10 mouse cellular contexts compared by ENCODE assay signal in the genomic region with DNA sequence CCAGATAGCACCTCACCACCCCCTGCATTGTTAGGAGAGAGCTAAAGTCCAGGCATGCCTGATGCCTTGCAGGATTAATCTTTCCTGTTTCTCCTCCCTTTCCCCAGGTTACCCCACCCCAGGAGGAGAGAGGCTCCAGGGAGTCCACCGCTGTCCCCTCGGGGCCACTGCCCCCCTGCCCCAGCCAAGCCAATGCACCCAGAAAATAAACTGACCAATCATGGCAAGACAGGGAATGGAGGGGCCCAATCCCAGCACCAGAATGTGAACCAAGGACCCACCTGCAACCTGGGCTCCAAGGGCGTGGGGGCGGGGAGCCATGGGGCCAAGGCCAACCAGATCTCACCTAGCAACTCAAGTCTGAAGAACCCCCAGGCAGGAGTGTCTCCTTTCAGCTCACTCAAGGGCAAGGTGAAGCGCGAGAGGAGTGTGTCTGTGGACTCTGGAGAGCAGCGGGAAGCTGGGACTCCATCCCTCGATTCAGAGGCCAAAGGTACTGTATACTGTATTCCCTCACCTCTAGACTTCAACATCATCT. TPM values are rescaled to one million over a fixed set of nuclear protein-coding genes. Genes with fewer than 3 reads are reported as not detected.
DNase-seq lines count a peak whose midpoint lies in the region; ATAC-seq and TF ChIP-seq lines count a peak whose summit lies in the region.
"Had no signal": no experiment of that assay in that cellular context is flagged by ENCODE, and none has a peak within 500 bp of the region (broad histone marks: within the 10 kb centered on the region; RNA-seq: fewer than 3 reads in every experiment).

No protein-coding gene starts in this region.

- DNase-seq in adrenal gland, adult (ENCODE audit: inconsistent age in 2 of 2, low spot score in 1 of 2), result peak; percentile 23 to 43
- no peak for DNase-seq in adrenal gland, postnatal 36 days
- no peak for DNase-seq in retina, postnatal 1 day
- no peak for DNase-seq in embryo, embryonic 11 days
- no peak for DNase-seq in spleen, postnatal 36 days (ENCODE audit: low spot score in 2 of 2)

- ATAC-seq in heart, embryonic 15.5 days (replicated peaks; ENCODE audit: insufficient number of reproducible peaks, insufficient read depth, low FRiP score, low read depth), result no peak
- no peak for ATAC-seq in limb, embryonic 12.5 days (ENCODE audit: insufficient number of reproducible peaks, insufficient read depth, low FRiP score, low TSS enrichment, low read depth)

- peaks cover 63% of the 10 kb centered on the region for H3K4me1 ChIP-seq in E14TG2a.4 (replicated peaks; ENCODE audit: low read depth, low read length)
- peaks cover 79% of the 10 kb centered on the region for H3K4me1 ChIP-seq in heart, embryonic 15.5 days (replicated peaks)
- H3K4me1 ChIP-seq in limb, embryonic 12.5 days (replicated peaks), result peaks cover 71% of the 10 kb centered on the region

- H3K9me3 ChIP-seq in E14TG2a.4 (ENCODE audit: low read length), result no peaks in the 10 kb centered on the region
- H3K9me3 ChIP-seq in heart, embryonic 15.5 days (replicated peaks), result no peaks in the 10 kb centered on the region
- H3K9me3 ChIP-seq in limb, embryonic 12.5 days, result no peaks in the 10 kb centered on the region

- H3K36me3 ChIP-seq in E14TG2a.4 (ENCODE audit: insufficient read depth, low read length), result no peaks in the 10 kb centered on the region
- peaks cover 42% of the 10 kb centered on the region for H3K36me3 ChIP-seq in heart, embryonic 15.5 days
- peaks cover 57% of the 10 kb centered on the region for H3K36me3 ChIP-seq in limb, embryonic 12.5 days

- peak overlapping the region; percentile 39; the same call in 1 of the 2 replicates for H3K4me3 ChIP-seq in E14TG2a.4 (replicated peaks; ENCODE audit: low read length)
- H3K4me3 ChIP-seq in heart, embryonic 15.5 days, result peak overlapping the region; percentile 54; the same call in 1 of the 2 replicates
- peak overlapping the region; percentile 49; the same call in 1 of the 2 replicates for H3K4me3 ChIP-seq in limb, embryonic 12.5 days (replicated peaks)

- H3K27me3 ChIP-seq in E14TG2a.4 (ENCODE audit: insufficient read depth, low read length), result peaks cover 24% of the 10 kb centered on the region
- no peaks in the 10 kb centered on the region for H3K27me3 ChIP-seq in heart, embryonic 15.5 days
- no peaks in the 10 kb centered on the region for H3K27me3 ChIP-seq in limb, embryonic 12.5 days

- H3K9ac ChIP-seq in heart, embryonic 15.5 days, result peak overlapping the region; percentile 71
- no peak overlapping the region for H3K9ac ChIP-seq in limb, embryonic 12.5 days (replicated peaks)

- WGBS in heart, embryonic 15.5 days, result 39% methylated on average over 8 of the region's 8 CpGs
- 33% methylated on average over 8 of the region's 8 CpGs for WGBS in limb, embryonic 12.5 days

- H3K4me2 ChIP-seq in heart, embryonic 15.5 days, result peak overlapping the region; percentile 89
- H3K4me2 ChIP-seq in limb, embryonic 12.5 days, result peak overlapping the region; percentile 89

- no peak for TF ChIP-seq CTCF in E14TG2a.4 (conservative IDR thresholded peaks at IDR 0.05; ENCODE audit: low read length)

- peak overlapping the region; percentile 99 for H3K27ac ChIP-seq in heart, embryonic 15.5 days
- H3K27ac ChIP-seq in limb, embryonic 12.5 days, result peak overlapping the region; percentile 98

RNA-seq across cellular contexts. Expression of a gene that starts 18.1 kb away (rescaled TPM):
- 10 to 100 TPM; 47.6 to 51.8 TPM for total RNA-seq in adrenal gland, postnatal 36 days (2021)
- 9.1 and 12.6 TPM in 2 replicates for polyA plus RNA-seq in heart, embryonic 15.5 days (2015; fragmentation: Nextera tagmentation; extraction: Ambion mirVana)
- polyA plus RNA-seq in limb, embryonic 12.5 days (2016; fragmentation: Nextera tagmentation; extraction: Ambion mirVana), result 14.3 and 17.3 TPM in 2 replicates

RNA-seq across cellular contexts. Expression of a gene that starts 45.9 kb away (rescaled TPM):
- total RNA-seq in adrenal gland, postnatal 36 days (2021), result not detected
- 0.63 TPM in 1 of 2 replicates, not detected in the other for polyA plus RNA-seq in heart, embryonic 15.5 days (2015; fragmentation: Nextera tagmentation; extraction: Ambion mirVana)
- 0.31 and 0.65 TPM in 2 replicates for polyA plus RNA-seq in limb, embryonic 12.5 days (2016; fragmentation: Nextera tagmentation; extraction: Ambion mirVana)
- total RNA-seq: adrenal gland, adult 18-20 months had no signal

RNA-seq across cellular contexts. Expression of a gene that starts 59.8 kb away (rescaled TPM):
- not detected for total RNA-seq in adrenal gland, postnatal 36 days (2021)
- polyA plus RNA-seq in heart, embryonic 15.5 days (2015; fragmentation: Nextera tagmentation; extraction: Ambion mirVana), result not detected in 2 replicates
- polyA plus RNA-seq in limb, embryonic 12.5 days (2016; fragmentation: Nextera tagmentation; extraction: Ambion mirVana), result 0.18 TPM in 1 of 2 replicates, not detected in the other
- total RNA-seq: adrenal gland, adult 18-20 months; gastrocnemius, adult 8-10 months had no signal

Comparison
In these comparisons a context has a peak if more than half of its experiments do, and no peak if none do; other contexts are left out.
1. DNase-seq: peak in adrenal gland, adult (2 of 2); none in adrenal gland, postnatal 36 days (0 of 2), retina, postnatal 1 day (single experiment), embryo, embryonic 11 days (single experiment) and spleen, postnatal 36 days (0 of 2).
2. Peak in every context shown above with its lines, with median percentiles within 50 percentile points of each other: H3K4me3 ChIP-seq.